Mouse (Mus musculus) layer of hippocampus, adult 6 months (tissue): ENCODE measurements around the gene Gm28372. TPM values are rescaled to one million over a fixed set of nuclear protein-coding genes. Genes with fewer than 3 reads are reported as not detected.

ENCODE experiments used
- long read RNA-seq, 2 experiments: library from polyadenylated mRNA; unstranded; transcript quantifications; one replicate each; pipeline ENCODE4 v2.0.0; 2019 to 2020
- polyA plus RNA-seq: library from polyadenylated mRNA; unstranded; fragments of <200 nt; fragmentation: Nextera tagmentation; gene quantifications from 2 replicates; pipeline ENCODE4 v1.2.3, GENCODE M21; 2021

The Gm28372 gene
- not detected in 2 replicates for polyA plus RNA-seq
- long read RNA-seq, experiment 1: 0 reads
- long read RNA-seq, experiment 2: 0 reads

DNA sequence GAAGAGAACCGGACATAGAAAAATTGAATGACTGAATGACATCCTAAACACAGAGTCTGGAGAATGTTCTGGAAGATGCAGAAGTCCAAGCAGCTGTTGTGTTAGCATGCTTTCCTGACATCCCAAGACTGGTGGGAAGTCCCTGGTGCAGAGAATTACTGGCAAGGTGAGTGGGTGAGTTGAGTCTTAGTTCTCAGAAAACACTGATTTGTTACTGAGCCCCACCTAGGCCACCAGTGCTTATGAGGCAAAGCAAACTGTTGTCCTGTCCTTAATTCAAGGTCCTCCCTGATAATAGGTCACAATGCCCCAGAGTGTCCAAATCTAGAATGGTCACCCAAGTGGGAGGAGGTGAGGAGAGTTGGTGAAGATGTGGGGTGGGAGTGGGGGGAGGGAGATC is at the start of gene Gm28372, which contains the start of gene 1700020A23Rik:
Gm28372 (plus strand) TSS at position 301 of the 400 bp plus-strand sequence.
1700020A23Rik (plus strand) TSS at position 321 of the 400 bp plus-strand sequence.

GRCm38 (mm10) chr2:130397186-130397985 is 7.7 kb upstream of the Gm28372 start, which contains the start of gene Cpxm1:
Gene Cpxm1 (minus strand): TSS chr2:130397574.

GRCm38 (mm10) chr2:130406178-130406577 is 1.1 kb downstream of the Gm28372 start, which contains the start of gene Tmem239:
Gene Tmem239 (plus strand): TSS chr2:130406478.

GRCm38 (mm10) chr2:130424126-130424853 is 19.3 kb downstream of the Gm28372 start, which contains the start of the genes Vps16 and Pced1a:
Gene Vps16 (plus strand): TSS chr2:130424339.
Gene Pced1a (minus strand): TSS chr2:130424701.

DNA sequence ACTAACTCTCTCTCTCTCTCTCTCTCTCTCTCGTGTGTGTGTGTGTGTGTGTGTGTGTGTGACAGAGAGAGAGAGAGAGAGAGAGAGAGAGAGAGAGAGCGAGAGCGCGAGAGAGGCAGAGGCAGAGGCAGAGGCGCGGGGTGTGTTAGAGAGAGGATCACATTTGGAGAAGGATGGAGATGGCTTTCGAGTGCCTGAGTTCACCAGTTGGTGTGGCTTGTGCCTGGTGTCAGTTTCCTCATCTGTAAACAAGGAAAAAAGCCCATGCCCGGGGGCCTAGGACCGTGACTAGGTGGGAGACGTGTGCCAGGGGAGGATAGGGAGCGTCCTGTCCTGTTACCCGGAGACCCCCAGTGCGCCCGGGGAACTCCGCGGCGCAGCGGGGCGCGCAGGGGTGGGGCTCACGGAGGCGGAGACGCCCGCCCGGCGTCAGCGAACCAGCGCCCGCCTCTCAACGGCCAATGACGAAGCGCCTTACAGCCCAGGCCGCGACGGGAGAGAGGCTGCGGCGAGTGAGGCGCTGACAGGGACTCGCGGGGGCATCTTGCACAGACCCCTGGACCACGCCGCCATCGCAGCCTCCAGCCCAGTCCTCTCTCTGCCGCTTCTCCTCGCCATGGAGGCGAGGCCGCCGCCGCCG is 44.9 kb downstream of the Gm28372 start, which contains the start of gene Ptpra:
Ptpra (plus strand) TSS at position 485 of the 640 bp plus-strand sequence.

Other genes starting within 250 kb of the Gm28372 start
- gene Snrpb, start 225.8 kb upstream of the Gm28372 start, polyA plus RNA-seq: 240 and 241 TPM in 2 replicates
- not detected in 2 replicates for gene Tmc2, start 210.0 kb upstream of the Gm28372 start, polyA plus RNA-seq
- 71.9 and 82.8 TPM in 2 replicates for gene Nop56, start 130.8 kb upstream of the Gm28372 start, polyA plus RNA-seq
- 391 and 393 TPM in 2 replicates for gene Idh3b, start 120.7 kb upstream of the Gm28372 start, polyA plus RNA-seq
- gene Ebf4, start 110.1 kb upstream of the Gm28372 start, polyA plus RNA-seq: 0.77 and 1.0 TPM in 2 replicates
- 3.4 and 4.6 TPM in 2 replicates for gene Cpxm1, start 7.7 kb upstream of the Gm28372 start, polyA plus RNA-seq
- gene 1700020A23Rik, start within 50 bp of the Gm28372 start, polyA plus RNA-seq: not detected in 2 replicates
- not detected in 2 replicates for gene Tmem239, start 1.2 kb downstream of the Gm28372 start, polyA plus RNA-seq
- gene Vps16, start 19.1 kb downstream of the Gm28372 start, polyA plus RNA-seq: 38.8 and 40.9 TPM in 2 replicates
- 8.1 and 9.5 TPM in 2 replicates for gene Pced1a, start 19.5 kb downstream of the Gm28372 start, polyA plus RNA-seq
- 31.9 and 37.4 TPM in 2 replicates for gene Ptpra, start 45.0 kb downstream of the Gm28372 start, polyA plus RNA-seq
- 148 and 163 TPM in 2 replicates for gene Mrps26, start 158.5 kb downstream of the Gm28372 start, polyA plus RNA-seq
- 0.72 TPM in 1 of 2 replicates, not detected in the other for gene Oxt, start 170.9 kb downstream of the Gm28372 start, polyA plus RNA-seq
- gene Avp, start 177.3 kb downstream of the Gm28372 start, polyA plus RNA-seq: 1.1 and 2.4 TPM in 2 replicates
- gene Fastkd5, start 224.8 kb downstream of the Gm28372 start, polyA plus RNA-seq: 4.0 and 5.0 TPM in 2 replicates
- gene Ubox5, start 224.8 kb downstream of the Gm28372 start, polyA plus RNA-seq: 9.5 and 10.4 TPM in 2 replicates
- gene Lzts3, start 237.6 kb downstream of the Gm28372 start, polyA plus RNA-seq: 3.8 and 5.3 TPM in 2 replicates